Mouse (Mus musculus) kidney, adult 2 months (tissue): Measurements from ENCODE around the gene Mcf2l. TPM values are rescaled to one million over a fixed set of nuclear protein-coding genes. Genes with fewer than 3 reads are reported as not detected.

Source experiments
- DNase-seq: peaks from one replicate; pipeline ENCODE4 v3.0.0; 2021
- H3K27ac ChIP-seq: fragments of 200-500 bp; 2 replicates; pipeline ENCODE4 v1.5.1; 2012; ENCODE audit warnings: low read depth, low read length, control low read depth, inconsistent platforms; ENCODE audit not compliant: insufficient read depth
- H3K27me3 ChIP-seq: fragments of 200-500 bp; replicated peaks from 2 replicates; pipeline ENCODE4 v1.6.1; 2012; ENCODE audit warnings: mild to moderate bottlenecking, moderate library complexity, low read length, inconsistent platforms; ENCODE audit not compliant: control insufficient read depth, insufficient read depth
- H3K36me3 ChIP-seq: fragments of 200-500 bp; 2 replicates; pipeline ENCODE4 v1.6.1; 2012; ENCODE audit warnings: mild to moderate bottlenecking, moderate library complexity, low read length, inconsistent platforms; ENCODE audit not compliant: control insufficient read depth, insufficient read depth
- H3K4me1 ChIP-seq: fragments of 200-500 bp; 2 replicates; pipeline ENCODE4 v1.6.1; 2011; ENCODE audit warnings: low read length; ENCODE audit not compliant: control insufficient read depth, insufficient read depth
- H3K4me3 ChIP-seq: fragments of 200-500 bp; 2 replicates; pipeline ENCODE4 v1.5.1; 2011; ENCODE audit warnings: mild to moderate bottlenecking, low read depth, low read length, control low read depth; ENCODE audit not compliant: insufficient read depth
- CTCF ChIP-seq: fragments of 200-500 bp; conservative IDR thresholded peaks from 2 replicates; pipeline ENCODE4 v1.5.1; 2011; ENCODE audit warnings: low read depth, mild to moderate bottlenecking, control low read depth, low read length, moderate library complexity, mixed read lengths; ENCODE audit not compliant: insufficient read depth, insufficient read length
- POLR2A ChIP-seq: fragments of 200-500 bp; IDR thresholded peaks from one replicate; pipeline ENCODE4 v1.6.1; 2011; ENCODE audit warnings: low read depth, low read length, control low read depth
- WGBS: fragments of 180-500 bp; shearing (Covaris S2); methylation state at CpG from one replicate; pipeline ENCODE4 v1.1.7; 2018; 5-methylcytosine and 5-hydroxymethylcytosine counted together
- polyA plus RNA-seq: library from polyadenylated mRNA; depleted of rRNA; stranded (reverse); fragments of >200 nt; gene quantifications from 2 replicates; pipeline ENCODE4 v1.2.3, GENCODE M21; 2012

Mcf2l gene
- polyA plus RNA-seq, 1 experiment, result 15.1 TPM

DNA sequence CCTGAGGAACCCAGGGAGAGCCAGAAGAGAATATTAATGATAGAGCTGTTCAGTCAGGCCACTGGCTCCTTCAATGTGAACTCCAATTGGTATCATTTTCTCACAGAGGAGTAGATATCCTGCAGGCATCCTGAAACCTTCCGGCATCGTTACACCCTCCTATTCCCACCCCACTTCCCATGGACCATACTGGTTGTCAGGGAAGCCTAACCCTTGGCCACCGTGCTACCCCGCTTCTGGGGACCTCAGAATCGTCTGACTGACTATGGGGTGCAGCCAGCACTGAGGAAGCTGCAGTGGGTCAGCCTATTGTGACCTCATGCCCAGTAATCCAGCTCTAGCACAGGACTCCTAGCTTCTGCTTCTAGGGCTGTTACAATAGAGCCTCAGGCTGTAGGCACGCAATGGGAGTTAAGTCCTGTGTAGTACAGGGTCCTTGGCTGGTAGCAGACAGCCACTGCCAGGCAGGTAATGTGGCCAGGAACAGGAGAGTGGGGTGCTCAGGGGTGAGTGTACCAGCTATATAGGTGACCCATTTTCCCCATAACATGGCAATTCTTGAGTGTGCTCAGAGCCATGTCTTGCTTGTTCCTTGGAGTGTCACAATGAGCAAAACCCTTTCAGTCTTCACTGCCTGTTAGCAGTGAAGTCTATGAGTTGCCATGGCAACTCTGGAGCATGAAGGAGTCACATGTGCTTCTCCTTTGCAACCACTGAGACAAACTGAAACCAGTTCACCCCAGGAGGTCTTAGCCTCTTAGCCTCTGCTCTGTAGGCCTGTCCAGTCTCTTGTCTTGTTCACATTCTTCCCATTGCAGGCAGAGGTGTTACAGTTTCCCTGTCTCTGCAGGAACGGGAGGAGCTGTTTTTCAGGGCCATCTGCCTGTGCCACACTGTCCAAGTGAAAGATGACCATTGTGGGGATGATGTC, 41.7 kb upstream of the Mcf2l start:
- H3K27ac ChIP-seq, result no peak overlapping the region
- H3K27me3 ChIP-seq, result no peaks in the 10 kb centered on the region
- no peak for DNase-seq
- H3K36me3 ChIP-seq, result peaks cover 11% of the 10 kb centered on the region
- WGBS, result 91% methylated on average over 7 of the region's 7 CpGs
- no peak overlapping the region for H3K4me3 ChIP-seq
- TF ChIP-seq POLR2A (no peak), CTCF (no peak)
- H3K4me1 ChIP-seq, result no peaks in the 10 kb centered on the region

DNA sequence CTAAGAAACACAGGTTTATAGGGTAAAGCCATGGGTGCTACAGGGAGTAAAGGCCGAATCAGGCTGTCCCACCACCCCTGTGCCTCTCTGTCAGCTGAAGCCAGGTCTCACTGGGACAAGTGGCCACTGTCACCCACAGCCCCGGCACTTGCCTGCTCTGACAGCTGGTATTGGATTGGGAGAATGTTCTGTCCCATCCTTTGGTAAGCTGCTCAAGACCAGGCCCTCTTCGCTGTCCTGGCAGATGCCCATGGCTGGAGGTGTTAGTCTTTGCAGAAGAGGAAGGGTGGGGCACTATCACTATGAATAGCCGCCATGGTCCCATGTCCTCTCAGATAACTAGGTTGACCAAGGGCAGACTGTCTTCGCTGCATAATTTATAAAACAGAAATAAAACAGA, 40.0 kb upstream of the Mcf2l start:
- Histone ChIP-seq H3K36me3 (peaks cover 11% of the 10 kb centered on the region), H3K27me3 (no peaks in the 10 kb centered on the region), H3K27ac (no peak overlapping the region), H3K4me3 (no peak overlapping the region), H3K4me1 (no peaks in the 10 kb centered on the region)
- DNase-seq, result no peak
- 86% methylated on average over 5 of the region's 5 CpGs for WGBS
- TF ChIP-seq POLR2A (no peak), CTCF (no peak)

DNA sequence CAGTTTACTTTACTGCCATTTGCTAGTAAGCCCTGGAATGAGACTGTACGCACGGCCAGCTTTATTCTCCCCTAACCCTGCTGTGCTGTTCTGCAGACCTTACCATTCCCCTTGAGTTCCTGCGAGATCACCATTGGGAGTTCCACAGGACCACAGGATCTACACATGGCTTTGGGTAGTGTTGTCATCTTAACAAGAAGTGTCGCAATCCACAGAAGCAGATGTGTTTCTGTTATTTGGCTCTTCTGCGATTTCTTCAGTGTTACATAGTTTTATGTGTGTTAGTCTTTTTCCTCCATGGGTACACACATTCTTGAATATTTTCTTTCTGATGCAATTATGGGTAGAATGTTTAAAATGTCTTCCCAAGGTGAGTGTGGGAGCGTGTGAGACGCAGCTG, 32.8 kb upstream of the Mcf2l start:
- DNase-seq, result no peak
- no peaks in the 10 kb centered on the region for H3K27me3 ChIP-seq
- H3K4me1 ChIP-seq, result no peaks in the 10 kb centered on the region
- 91% methylated on average over 7 of the region's 7 CpGs for WGBS
- H3K27ac ChIP-seq, result no peak overlapping the region
- H3K36me3 ChIP-seq, result peaks cover 4% of the 10 kb centered on the region; the same call in 1 of the 2 replicates
- no peak overlapping the region for H3K4me3 ChIP-seq
- TF ChIP-seq POLR2A (no peak), CTCF (no peak)

GRCm38 (mm10) chr8:12842342-12842995, 31.1 kb upstream of the Mcf2l start:
- no peaks in the 10 kb centered on the region for H3K4me1 ChIP-seq
- H3K36me3 ChIP-seq, result peaks cover 4% of the 10 kb centered on the region; the same call in 1 of the 2 replicates
- no peaks in the 10 kb centered on the region for H3K27me3 ChIP-seq
- TF ChIP-seq POLR2A (no peak), CTCF (no peak)
- no peak overlapping the region for H3K4me3 ChIP-seq
- no peak for DNase-seq
- no peak overlapping the region for H3K27ac ChIP-seq
- WGBS, result 87% methylated on average over 11 of the region's 11 CpGs

- H3K4me3 ChIP-seq, result no peak overlapping the region
- H3K27me3 ChIP-seq, result no peaks in the 10 kb centered on the region
- no peak for DNase-seq
- peaks cover 4% of the 10 kb centered on the region; the same call in 1 of the 2 replicates for H3K36me3 ChIP-seq
- WGBS, result 92% methylated on average over 16 of the region's 16 CpGs
- no peaks in the 10 kb centered on the region for H3K4me1 ChIP-seq
- TF ChIP-seq POLR2A (no peak), CTCF (no peak)
- no peak overlapping the region for H3K27ac ChIP-seq
These were observed 29.2 kb upstream of the Mcf2l start for GRCm38 (mm10) chr8:12844347-12844950.

DNA sequence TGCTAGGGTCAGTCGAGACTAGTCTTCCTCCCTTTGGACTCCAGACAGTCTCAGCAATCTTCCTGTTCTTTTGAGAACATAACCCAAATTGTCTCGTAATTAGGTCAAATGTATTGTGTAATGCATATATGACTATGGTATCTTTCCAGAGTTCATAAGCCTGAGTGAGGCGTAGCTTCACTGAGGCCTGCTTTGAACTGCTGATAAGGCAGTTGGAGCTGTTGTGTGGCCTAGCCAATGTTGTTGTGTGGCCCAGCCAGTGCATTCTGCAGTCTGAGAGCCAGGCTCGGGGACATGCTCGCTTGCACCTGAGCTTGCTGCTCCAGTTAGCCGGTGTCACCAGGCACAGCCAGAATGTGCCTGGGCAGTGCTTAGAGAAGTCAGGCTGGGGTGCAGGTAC, 27.2 kb upstream of the Mcf2l start:
- H3K27ac ChIP-seq, result no peak overlapping the region
- DNase-seq, result no peak
- H3K4me3 ChIP-seq, result no peak overlapping the region
- no peak for TF ChIP-seq POLR2A
- no peak for TF ChIP-seq CTCF
- WGBS, result 80% methylated on average over 6 of the region's 6 CpGs
- H3K4me1 ChIP-seq, result no peaks in the 10 kb centered on the region
- no peaks in the 10 kb centered on the region for H3K27me3 ChIP-seq
- H3K36me3 ChIP-seq, result peaks cover 5% of the 10 kb centered on the region; the same call in 1 of the 2 replicates
